Mouse (Mus musculus) cerebellum, adult 2 months (tissue): ENCODE results near the gene Vax1.

Experiments
- CTCF ChIP-seq: fragments of 200-500 bp; IDR thresholded peaks from 2 replicates; pipeline ENCODE4 v1.5.1; 2011; ENCODE audit warnings: low read depth, mild to moderate bottlenecking, control low read depth, low read length, moderate library complexity, borderline replicate concordance; ENCODE audit not compliant: insufficient read depth
- POLR2A ChIP-seq: fragments of 200-500 bp; IDR thresholded peaks from 2 replicates; pipeline ENCODE4 v1.6.1; 2011; ENCODE audit warnings: low read length, control low read depth, borderline replicate concordance; ENCODE audit not compliant: insufficient read depth

GRCm38 (mm10) chr19:59145064-59145463 is 24.8 kb downstream of the Vax1 start:
- TF ChIP-seq CTCF = no peak
- no peak for TF ChIP-seq POLR2A
